Mouse (Mus musculus) cerebellum, adult 2 months (tissue): Measurements from ENCODE around the gene Gjb5. TPM values are rescaled to one million over a fixed set of nuclear protein-coding genes. Genes with fewer than 3 reads are reported as not detected.

Experiments
- DNase-seq, 2 experiments: peaks; one replicate each; pipeline ENCODE4 v3.0.0; 2021
- H3K27ac ChIP-seq: fragments of 200-500 bp; 2 replicates; pipeline ENCODE4 v1.5.1; 2012; ENCODE audit warnings: low read length, control low read depth, inconsistent platforms; ENCODE audit not compliant: insufficient read depth
- H3K27me3 ChIP-seq: fragments of 200-500 bp; 2 replicates; pipeline ENCODE4 v1.6.1; 2012; ENCODE audit warnings: inconsistent platforms, mild to moderate bottlenecking, low read length, moderate library complexity; ENCODE audit not compliant: control insufficient read depth, insufficient read depth
- H3K4me1 ChIP-seq: fragments of 200-500 bp; 2 replicates; pipeline ENCODE4 v1.6.1; 2011; ENCODE audit warnings: low read length; ENCODE audit not compliant: control insufficient read depth, insufficient read depth
- H3K4me3 ChIP-seq: fragments of 200-500 bp; replicated peaks from 2 replicates; pipeline ENCODE3; 2011; ENCODE audit warnings: mild to moderate bottlenecking, low read depth, low read length, control low read depth; ENCODE audit not compliant: insufficient read depth
- CTCF ChIP-seq: fragments of 200-500 bp; IDR thresholded peaks from 2 replicates; pipeline ENCODE4 v1.5.1; 2011; ENCODE audit warnings: low read depth, mild to moderate bottlenecking, control low read depth, low read length, moderate library complexity, borderline replicate concordance; ENCODE audit not compliant: insufficient read depth
- POLR2A ChIP-seq: fragments of 200-500 bp; IDR thresholded peaks from 2 replicates; pipeline ENCODE4 v1.6.1; 2011; ENCODE audit warnings: low read length, control low read depth, borderline replicate concordance; ENCODE audit not compliant: insufficient read depth
- WGBS: fragments of 180-500 bp; shearing (Covaris S2); methylation state at CpG from one replicate; pipeline ENCODE4 v1.1.7; 2018; 5-methylcytosine and 5-hydroxymethylcytosine counted together
- polyA plus RNA-seq: library from polyadenylated mRNA; depleted of rRNA; stranded (reverse); fragments of >200 nt; gene quantifications from 2 replicates; pipeline ENCODE4 v1.2.3, GENCODE M21; 2012

Gene Gjb5
- polyA plus RNA-seq, 1 experiment: 0.05 TPM

DNA sequence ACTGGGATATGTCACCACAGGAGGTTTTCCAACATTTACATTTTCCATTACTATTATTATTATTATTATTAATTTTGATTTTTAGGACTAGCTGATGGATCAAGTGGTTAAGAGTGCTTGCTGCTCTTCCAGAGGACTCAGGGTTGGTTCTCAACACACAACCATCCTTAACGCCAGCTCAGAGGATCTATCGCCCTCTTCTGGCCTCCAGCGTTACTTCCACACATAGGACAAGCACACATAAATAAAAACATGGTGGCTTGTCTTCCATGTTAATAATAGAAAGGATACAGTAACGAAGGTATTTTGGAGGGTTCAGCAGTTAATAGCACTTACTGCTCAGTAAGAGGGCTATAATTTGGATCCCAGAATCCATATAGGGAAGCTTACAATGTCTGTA is 16.7 kb upstream of the Gjb5 start:
- 0 out of 2 replicates have a peak, but pooled peaks cover 1% of the 10 kb centered on the region for H3K27me3 ChIP-seq
- H3K4me3 ChIP-seq: no peak overlapping the region
- WGBS: 91% methylated on average over 4 of the region's 4 CpGs
- H3K27ac ChIP-seq: no peak overlapping the region
- DNase-seq: no peak
- H3K4me1 ChIP-seq: no peaks in the 10 kb centered on the region
- TF ChIP-seq CTCF: no peak
- no peak for TF ChIP-seq POLR2A

DNA sequence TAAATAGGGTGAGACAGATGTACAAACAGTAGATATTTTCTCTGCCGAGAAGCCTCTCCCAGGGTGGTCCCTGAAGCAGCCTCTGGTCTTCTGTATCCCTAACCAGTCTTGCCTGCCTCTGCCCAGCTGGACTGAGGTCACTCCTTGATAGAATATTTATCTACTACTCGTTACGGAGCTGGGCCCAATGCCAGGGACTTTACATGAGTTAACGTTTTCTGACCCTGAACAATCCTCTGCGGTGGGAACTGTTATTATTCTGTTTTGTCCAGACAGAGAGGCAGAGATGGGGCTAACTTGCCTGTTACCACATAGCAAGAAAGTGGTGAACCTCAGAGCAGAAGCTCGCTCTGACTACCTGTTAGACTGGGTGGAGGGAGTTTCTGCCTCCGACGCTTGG is 15.5 kb upstream of the Gjb5 start:
- Histone ChIP-seq H3K27ac (no peak overlapping the region), H3K27me3 (0 out of 2 replicates have a peak, but pooled peaks cover 1% of the 10 kb centered on the region), H3K4me1 (no peaks in the 10 kb centered on the region), H3K4me3 (no peak overlapping the region)
- 63% methylated on average over 8 of the region's 8 CpGs for WGBS
- no peak for TF ChIP-seq CTCF
- no peak for TF ChIP-seq POLR2A
- DNase-seq: no peak

GRCm38 (mm10) chr4:127371546-127371945 is 13.6 kb upstream of the Gjb5 start:
- Histone ChIP-seq H3K4me3 (no peak overlapping the region), H3K27ac (no peak overlapping the region), H3K4me1 (no peaks in the 10 kb centered on the region), H3K27me3 (0 out of 2 replicates have a peak, but pooled peaks cover 1% of the 10 kb centered on the region)
- DNase-seq: no peak
- 79% methylated on average over 5 of the region's 5 CpGs for WGBS
- TF ChIP-seq CTCF (no peak), POLR2A (no peak)

- TF ChIP-seq POLR2A (no peak), CTCF (no peak)
- no peaks in the 10 kb centered on the region for H3K4me1 ChIP-seq
- 61% methylated on average over 2 of the region's 2 CpGs for whole genome bisulfite sequencing
- 0 out of 2 replicates have a peak, but pooled peaks cover 1% of the 10 kb centered on the region for H3K27me3 ChIP-seq
- DNase-seq: no peak
- no peak overlapping the region for H3K4me3 ChIP-seq
- no peak overlapping the region for H3K27ac ChIP-seq
Measured at GRCm38 (mm10) chr4:127370447-127370846, 12.5 kb upstream of the Gjb5 start.

GRCm38 (mm10) chr4:127368379-127368973 is 10.5 kb upstream of the Gjb5 start:
- Histone ChIP-seq H3K27ac (no peak overlapping the region), H3K4me3 (peak overlapping the region; percentile 11), H3K4me1 (no peaks in the 10 kb centered on the region), H3K27me3 (no peaks in the 10 kb centered on the region)
- TF ChIP-seq CTCF (peak; percentile 100), POLR2A (no peak)
- 16% methylated on average over 13 of the region's 13 CpGs for WGBS
- peak; percentile 63 to 82 for DNase-seq

- H3K4me1 ChIP-seq: no peaks in the 10 kb centered on the region
- H3K4me3 ChIP-seq: no peak overlapping the region
- TF ChIP-seq POLR2A (no peak), CTCF (no peak)
- no peak for DNase-seq
- H3K27me3 ChIP-seq: no peaks in the 10 kb centered on the region
- H3K27ac ChIP-seq: no peak overlapping the region
- WGBS: 60% methylated on average over 4 of the region's 4 CpGs
Measured at GRCm38 (mm10) chr4:127365834-127366233, 7.9 kb upstream of the Gjb5 start.

- H3K4me1 ChIP-seq: no peaks in the 10 kb centered on the region
- no peak for DNase-seq
- no peak overlapping the region for H3K4me3 ChIP-seq
- no peaks in the 10 kb centered on the region for H3K27me3 ChIP-seq
- 66% methylated on average over 5 of the region's 5 CpGs for WGBS
- TF ChIP-seq CTCF: no peak
- TF ChIP-seq POLR2A: no peak
- H3K27ac ChIP-seq: no peak overlapping the region
Measured at GRCm38 (mm10) chr4:127365433-127365832, 7.5 kb upstream of the Gjb5 start.

- WGBS: 60% methylated on average over 6 of the region's 6 CpGs
- TF ChIP-seq CTCF (no peak), POLR2A (no peak)
- H3K27ac ChIP-seq: no peak overlapping the region
- no peak overlapping the region for H3K4me3 ChIP-seq
- DNase-seq: no peak
- no peaks in the 10 kb centered on the region; the same call in 1 of the 2 replicates for H3K4me1 ChIP-seq
- no peaks in the 10 kb centered on the region for H3K27me3 ChIP-seq
Measured at GRCm38 (mm10) chr4:127364431-127364830, 6.5 kb upstream of the Gjb5 start.
